8 mouse cellular contexts compared by ENCODE assay signal in genomic region chr3:40951365-40951764, GRCm38 (mm10). TPM values are rescaled to one million over a fixed set of nuclear protein-coding genes. Genes with fewer than 3 reads are reported as not detected.
A peak's percentile ranks its signal among the peaks of the same experiment; 100 is the strongest.
DNase-seq lines count a peak whose midpoint lies in the region; ATAC-seq and TF ChIP-seq lines count a peak whose summit lies in the region.

No protein-coding gene starts in this region.

- H3K4me2 ChIP-seq in hindbrain, embryonic 11.5 days (replicated peaks; ENCODE audit: low read depth, low read length), result peak overlapping the region; percentile 99
- H3K4me2 ChIP-seq in liver, postnatal 0 days (ENCODE audit: low read depth, low read length), result peak overlapping the region; percentile 95

- H3K36me3 ChIP-seq in hindbrain, embryonic 11.5 days (ENCODE audit: control insufficient read depth, insufficient read depth, low read length), result no peaks in the 10 kb centered on the region
- H3K36me3 ChIP-seq in liver, postnatal 0 days (replicated peaks; ENCODE audit: insufficient read depth, low read length), result no peaks in the 10 kb centered on the region

- peak; percentile 59 for TF ChIP-seq CTCF in liver, postnatal 0 days (IDR thresholded peaks at IDR 0.05; ENCODE audit: low read depth)

- H3K4me1 ChIP-seq in hindbrain, embryonic 11.5 days (replicated peaks; ENCODE audit: control insufficient read depth, insufficient read depth, low read length), result no peaks in the 10 kb centered on the region
- peaks cover 12% of the 10 kb centered on the region for H3K4me1 ChIP-seq in liver, postnatal 0 days (ENCODE audit: insufficient read depth)

- ATAC-seq in common myeloid progenitor, adult 5-6 weeks (replicated peaks; ENCODE audit: low read depth, poor library complexity, severe bottlenecking), result peak; percentile 16; the same call in 1 of the 2 replicates
- no peak for ATAC-seq in hindbrain, embryonic 11.5 days (ENCODE audit: low FRiP score)
- ATAC-seq in liver, postnatal 0 days, result no peak

- WGBS in hindbrain, embryonic 11.5 days, result 9% methylated on average over 7 of the region's 7 CpGs
- WGBS in liver, postnatal 0 days (ENCODE audit: insufficient replicate concordance), result 6% methylated on average over 7 of the region's 7 CpGs

- peak overlapping the region; percentile 73 for H3K4me3 ChIP-seq in hindbrain, embryonic 11.5 days (ENCODE audit: low read depth, low read length)
- H3K4me3 ChIP-seq in liver, postnatal 0 days (ENCODE audit: low read depth, low read length), result peak overlapping the region; percentile 77

- no peak overlapping the region for H3K27ac ChIP-seq in hindbrain, embryonic 11.5 days (ENCODE audit: low read depth, low read length)
- H3K27ac ChIP-seq in liver, postnatal 0 days (ENCODE audit: low read depth), result peak overlapping the region; percentile 93

- peak; percentile 11 to 70 for DNase-seq in adrenal gland, adult (ENCODE audit: inconsistent age in 2 of 2, low spot score in 1 of 2)
- DNase-seq in adrenal gland, postnatal 4 days (ENCODE audit: low spot score in 2 of 2), result no peak
- peak; percentile 50 for DNase-seq in 3T3-L1 (ENCODE audit: low read depth, low spot score)
- DNase-seq in hindbrain, embryonic 11.5 days (ENCODE audit: low spot score), result peak; percentile 40
- DNase-seq in liver, postnatal 0 days, result no peak
- DNase-seq in spleen, postnatal 10 days (ENCODE audit: low spot score in 2 of 2), result peak; percentile 19 to 28
- DNase-seq in layer of hippocampus, adult 9-11 months, result no peak

- H3K9ac ChIP-seq in hindbrain, embryonic 11.5 days (ENCODE audit: low read depth, low read length), result no peak overlapping the region
- H3K9ac ChIP-seq in liver, postnatal 0 days (replicated peaks), result peak overlapping the region; percentile 86

- H3K27me3 ChIP-seq in hindbrain, embryonic 11.5 days (ENCODE audit: control insufficient read depth, insufficient read depth, low read length), result peaks cover 5% of the 10 kb centered on the region
- H3K27me3 ChIP-seq in liver, postnatal 0 days (ENCODE audit: insufficient read depth, low read length), result no peaks in the 10 kb centered on the region; the same call in 1 of the 2 replicates

- H3K9me3 ChIP-seq in hindbrain, embryonic 11.5 days (ENCODE audit: control insufficient read depth, low read length), result no peaks in the 10 kb centered on the region
- H3K9me3 ChIP-seq in liver, postnatal 0 days (ENCODE audit: low read length), result no peaks in the 10 kb centered on the region

- TF ChIP-seq EP300 in liver, postnatal 0 days (IDR thresholded peaks at IDR 0.05; ENCODE audit: low read depth), result no peak

RNA-seq across cellular contexts. Expression of gene Larp1b, which starts 1.7 kb away (rescaled TPM):
- total RNA-seq in adrenal gland, postnatal 4 days (2021), result 10 to 100 TPM; 21.0 to 23.1 TPM
- total RNA-seq in common myeloid progenitor, adult 5-6 weeks (2017), result 45.8 and 49.7 TPM in 2 replicates
- polyA plus RNA-seq in hindbrain, embryonic 11.5 days (2014; fragmentation: Nextera tagmentation; extraction: Ambion mirVana), result 2.0 and 2.2 TPM in 2 replicates
- polyA plus RNA-seq in liver, postnatal 0 days (2015; fragmentation: Nextera tagmentation; extraction: Ambion mirVana), result 22.3 and 27.9 TPM in 2 replicates

RNA-seq across cellular contexts. Expression of gene 1700034I23Rik, which starts 49.0 kb away (rescaled TPM):
- not detected for total RNA-seq in adrenal gland, postnatal 4 days (2021)
- 0.59 TPM in 1 of 2 replicates, not detected in the other for total RNA-seq in common myeloid progenitor, adult 5-6 weeks (2017)
- 0.20 and 0.51 TPM in 2 replicates for polyA plus RNA-seq in hindbrain, embryonic 11.5 days (2014; fragmentation: Nextera tagmentation; extraction: Ambion mirVana)
- 0.05 and 0.08 TPM in 2 replicates for polyA plus RNA-seq in liver, postnatal 0 days (2015; fragmentation: Nextera tagmentation; extraction: Ambion mirVana)

Comparison
In these comparisons a context has a peak if more than half of its experiments do, and no peak if none do; other contexts are left out.
1. DNase-seq: peak in adrenal gland, adult (2 of 2), 3T3-L1 (single experiment), hindbrain, embryonic 11.5 days (single experiment) and spleen, postnatal 10 days (2 of 2); none in adrenal gland, postnatal 4 days (0 of 2), liver, postnatal 0 days (single experiment) and layer of hippocampus, adult 9-11 months (single experiment).